Mouse (Mus musculus): Measurements from ENCODE around the gene Lmna. TPM values are rescaled to one million over a fixed set of nuclear protein-coding genes. Genes with fewer than 3 reads are reported as not detected.
A peak's percentile ranks its signal among the peaks of the same experiment; 100 is the strongest.

Lmna gene
- polyA plus RNA-seq, 1 experiment from 2014 or later, result 59.7 TPM

- Histone ChIP-seq H3K27me3 (ENCODE audit: control insufficient read depth, insufficient read depth, low read depth, low read length) (peaks cover 38% of the 10 kb centered on the region), H3K4me1 (ENCODE audit: control insufficient read depth, insufficient read depth, low read length) (peaks cover 5% of the 10 kb centered on the region; the same call in 1 of the 2 replicates), H3K9me3 (replicated peaks; ENCODE audit: control insufficient read depth, low read length, poor library complexity, severe bottlenecking) (no peaks in the 10 kb centered on the region), H3K4me2 (ENCODE audit: low read length) (no peak overlapping the region), H3K4me3 (ENCODE audit: low read depth, low read length) (no peak overlapping the region), H3K9ac (ENCODE audit: low read depth, low read length) (no peak overlapping the region), H3K36me3 (ENCODE audit: control insufficient read depth, insufficient read depth, low read length) (peaks cover 20% of the 10 kb centered on the region), H3K27ac (ENCODE audit: low read length) (no peak overlapping the region)
- WGBS, result 4% methylated on average over 5 of the region's 5 CpGs
- peak; percentile 55; the same call in 1 of the 2 replicates for ATAC-seq
Observed at GRCm38 (mm10) chr3:88483621-88484020, 26.1 kb downstream of the Lmna start.

DNA sequence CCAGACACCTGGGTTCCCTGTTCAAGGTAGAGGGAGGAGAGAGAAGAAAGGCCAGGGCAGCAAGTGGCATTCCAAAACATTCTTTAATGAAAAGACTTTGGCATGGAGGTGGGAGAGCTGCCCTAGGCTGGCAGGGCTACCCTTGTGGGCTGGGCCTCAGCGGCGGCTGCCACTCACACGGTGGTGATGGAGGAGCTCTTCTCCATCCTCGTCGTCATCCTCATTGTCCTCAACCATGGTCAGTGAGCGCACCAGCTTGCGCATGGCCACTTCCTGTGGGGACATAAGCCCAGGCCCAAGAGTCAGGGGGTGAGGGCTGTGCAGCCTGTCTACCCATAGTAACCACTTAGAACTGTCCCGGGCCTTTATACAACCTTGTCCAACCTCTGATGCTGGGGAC, 26.6 kb downstream of the Lmna start:
- no peak overlapping the region for H3K4me3 ChIP-seq (ENCODE audit: low read depth, low read length)
- H3K9ac ChIP-seq (ENCODE audit: low read depth, low read length), result no peak overlapping the region
- peaks cover 20% of the 10 kb centered on the region for H3K36me3 ChIP-seq (ENCODE audit: control insufficient read depth, insufficient read depth, low read length)
- no peak overlapping the region for H3K27ac ChIP-seq (ENCODE audit: low read length)
- ATAC-seq, result no peak
- H3K27me3 ChIP-seq (ENCODE audit: control insufficient read depth, insufficient read depth, low read depth, low read length), result peaks cover 38% of the 10 kb centered on the region
- H3K4me2 ChIP-seq (ENCODE audit: low read length), result no peak overlapping the region
- peaks cover 5% of the 10 kb centered on the region; the same call in 1 of the 2 replicates for H3K4me1 ChIP-seq (ENCODE audit: control insufficient read depth, insufficient read depth, low read length)
- 81% methylated on average over 8 of the region's 8 CpGs for WGBS
- H3K9me3 ChIP-seq (replicated peaks; ENCODE audit: control insufficient read depth, low read length, poor library complexity, severe bottlenecking), result no peaks in the 10 kb centered on the region

GRCm38 (mm10) chr3:88482336-88482735, 27.4 kb downstream of the Lmna start:
- Histone ChIP-seq H3K36me3 (ENCODE audit: control insufficient read depth, insufficient read depth, low read length) (peaks cover 18% of the 10 kb centered on the region), H3K27ac (ENCODE audit: low read length) (no peak overlapping the region), H3K27me3 (ENCODE audit: control insufficient read depth, insufficient read depth, low read depth, low read length) (peaks cover 38% of the 10 kb centered on the region), H3K9ac (ENCODE audit: low read depth, low read length) (0 out of 2 replicates have a peak overlapping the region, but pooled peaks have one; percentile 26), H3K4me3 (ENCODE audit: low read depth, low read length) (no peak overlapping the region), H3K4me2 (ENCODE audit: low read length) (no peak overlapping the region), H3K9me3 (replicated peaks; ENCODE audit: control insufficient read depth, low read length, poor library complexity, severe bottlenecking) (no peaks in the 10 kb centered on the region), H3K4me1 (ENCODE audit: control insufficient read depth, insufficient read depth, low read length) (peaks cover 5% of the 10 kb centered on the region; the same call in 1 of the 2 replicates)
- ATAC-seq, result no peak
- 32% methylated on average over 18 of the region's 18 CpGs for WGBS

DNA sequence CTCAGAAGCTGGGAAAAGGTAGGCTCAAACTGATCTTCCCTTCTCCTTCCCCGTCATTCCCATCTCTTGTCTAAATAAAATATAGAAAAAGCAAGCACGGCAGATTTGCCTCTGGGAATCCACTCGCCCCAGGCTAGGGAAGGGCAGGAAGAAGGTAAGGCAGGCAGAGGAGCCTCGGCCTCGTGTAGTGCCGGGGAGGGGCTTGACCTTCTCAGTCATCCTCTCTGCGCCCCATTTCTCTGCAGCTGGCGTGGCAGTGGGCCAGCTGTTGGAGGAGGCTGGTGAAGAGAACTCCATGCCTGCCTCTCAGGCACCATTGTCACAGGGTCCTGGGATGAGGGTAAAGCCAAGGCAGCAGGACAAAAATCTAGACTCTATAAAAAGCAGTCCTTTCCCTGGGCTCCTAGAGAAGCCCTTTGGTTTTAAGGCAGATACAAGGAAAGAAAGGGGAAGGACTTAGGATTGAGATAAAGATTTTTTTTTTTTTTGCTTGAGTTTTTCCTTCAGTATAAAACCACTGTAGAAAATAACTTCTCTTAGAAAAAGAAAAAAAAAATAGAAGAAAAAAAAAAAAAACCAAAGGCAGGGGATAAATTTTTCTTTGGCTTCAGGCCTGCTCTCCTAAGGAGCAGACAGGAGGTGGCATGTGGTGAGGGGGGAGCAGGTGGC, 28.2 kb downstream of the Lmna start:
- Histone ChIP-seq H3K4me1 (ENCODE audit: control insufficient read depth, insufficient read depth, low read length) (peaks cover 5% of the 10 kb centered on the region; the same call in 1 of the 2 replicates), H3K4me2 (ENCODE audit: low read length) (no peak overlapping the region), H3K27me3 (ENCODE audit: control insufficient read depth, insufficient read depth, low read depth, low read length) (peaks cover 32% of the 10 kb centered on the region), H3K4me3 (ENCODE audit: low read depth, low read length) (no peak overlapping the region), H3K36me3 (ENCODE audit: control insufficient read depth, insufficient read depth, low read length) (peaks cover 11% of the 10 kb centered on the region), H3K9me3 (replicated peaks; ENCODE audit: control insufficient read depth, low read length, poor library complexity, severe bottlenecking) (no peaks in the 10 kb centered on the region), H3K9ac (ENCODE audit: low read depth, low read length) (no peak overlapping the region), H3K27ac (ENCODE audit: low read length) (no peak overlapping the region)
- no peak for ATAC-seq
- 53% methylated on average over 8 of the region's 8 CpGs for WGBS

DNA sequence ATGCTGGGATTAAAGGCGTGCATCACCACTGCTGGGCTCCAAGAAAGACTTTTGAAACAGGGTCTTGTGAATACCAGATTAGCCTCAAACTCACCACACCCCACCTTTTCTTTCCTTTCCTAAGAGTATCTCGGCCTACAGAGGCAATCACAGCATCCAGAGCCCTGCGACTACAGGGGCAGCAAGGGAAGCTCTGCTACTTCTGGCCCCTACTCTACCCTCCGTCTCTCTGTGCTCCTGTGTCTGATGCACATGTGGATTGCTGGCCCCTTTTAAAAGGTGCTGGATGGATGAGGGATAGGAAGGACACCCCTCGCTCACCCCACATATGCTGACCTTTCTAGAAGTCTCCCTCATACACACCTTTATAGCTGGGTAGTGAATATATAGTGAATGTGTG, 29.1 kb downstream of the Lmna start:
- Histone ChIP-seq H3K4me1 (ENCODE audit: control insufficient read depth, insufficient read depth, low read length) (peaks cover 5% of the 10 kb centered on the region; the same call in 1 of the 2 replicates), H3K9me3 (replicated peaks; ENCODE audit: control insufficient read depth, low read length, poor library complexity, severe bottlenecking) (no peaks in the 10 kb centered on the region), H3K4me3 (ENCODE audit: low read depth, low read length) (no peak overlapping the region), H3K4me2 (ENCODE audit: low read length) (no peak overlapping the region), H3K9ac (ENCODE audit: low read depth, low read length) (no peak overlapping the region), H3K36me3 (ENCODE audit: control insufficient read depth, insufficient read depth, low read length) (peaks cover 6% of the 10 kb centered on the region), H3K27me3 (ENCODE audit: control insufficient read depth, insufficient read depth, low read depth, low read length) (peaks cover 24% of the 10 kb centered on the region), H3K27ac (ENCODE audit: low read length) (no peak overlapping the region)
- ATAC-seq, result no peak
- WGBS, result 82% methylated on average over 5 of the region's 5 CpGs

- Histone ChIP-seq H3K9ac (ENCODE audit: low read depth, low read length) (no peak overlapping the region), H3K27me3 (ENCODE audit: control insufficient read depth, insufficient read depth, low read depth, low read length) (peaks cover 16% of the 10 kb centered on the region), H3K4me3 (ENCODE audit: low read depth, low read length) (no peak overlapping the region), H3K4me1 (ENCODE audit: control insufficient read depth, insufficient read depth, low read length) (peaks cover 4% of the 10 kb centered on the region; the same call in 1 of the 2 replicates), H3K4me2 (ENCODE audit: low read length) (no peak overlapping the region), H3K9me3 (replicated peaks; ENCODE audit: control insufficient read depth, low read length, poor library complexity, severe bottlenecking) (no peaks in the 10 kb centered on the region), H3K27ac (ENCODE audit: low read length) (no peak overlapping the region), H3K36me3 (ENCODE audit: control insufficient read depth, insufficient read depth, low read length) (peaks cover 4% of the 10 kb centered on the region; the same call in 1 of the 2 replicates)
- 85% methylated on average over 4 of the region's 4 CpGs for WGBS
- ATAC-seq, result no peak
Observed at GRCm38 (mm10) chr3:88479828-88480227, 29.9 kb downstream of the Lmna start.

- no peak overlapping the region for H3K9ac ChIP-seq (ENCODE audit: low read depth, low read length)
Observed at GRCm38 (mm10) chr3:88479163-88479562, 30.6 kb downstream of the Lmna start.

GRCm38 (mm10) chr3:88477735-88478134, 32.0 kb downstream of the Lmna start:
- H3K4me3 ChIP-seq (ENCODE audit: low read depth, low read length), result no peak overlapping the region
- H3K9ac ChIP-seq (ENCODE audit: low read depth, low read length), result no peak overlapping the region
- H3K27me3 ChIP-seq (ENCODE audit: control insufficient read depth, insufficient read depth, low read depth, low read length), result peaks cover 5% of the 10 kb centered on the region
- H3K4me2 ChIP-seq (ENCODE audit: low read length), result no peak overlapping the region
- H3K27ac ChIP-seq (ENCODE audit: low read length), result no peak overlapping the region
- no peaks in the 10 kb centered on the region for H3K36me3 ChIP-seq (ENCODE audit: control insufficient read depth, insufficient read depth, low read length)
- WGBS, result under 1% methylated on average over 8 of the region's 8 CpGs
- H3K4me1 ChIP-seq (ENCODE audit: control insufficient read depth, insufficient read depth, low read length), result no peaks in the 10 kb centered on the region
- no peaks in the 10 kb centered on the region for H3K9me3 ChIP-seq (replicated peaks; ENCODE audit: control insufficient read depth, low read length, poor library complexity, severe bottlenecking)
- ATAC-seq, result peak; percentile 32; the same call in 1 of the 2 replicates

More at GRCm38 (mm10) chr3:88479163-88479562, 30.6 kb downstream of the Lmna start:
- Histone ChIP-seq H3K4me2 (ENCODE audit: low read length) (no peak overlapping the region), H3K4me1 (ENCODE audit: control insufficient read depth, insufficient read depth, low read length) (no peaks in the 10 kb centered on the region), H3K36me3 (ENCODE audit: control insufficient read depth, insufficient read depth, low read length) (0 out of 2 replicates have a peak, but pooled peaks cover 4% of the 10 kb centered on the region), H3K4me3 (ENCODE audit: low read depth, low read length) (no peak overlapping the region), H3K9me3 (replicated peaks; ENCODE audit: control insufficient read depth, low read length, poor library complexity, severe bottlenecking) (no peaks in the 10 kb centered on the region), H3K27me3 (ENCODE audit: control insufficient read depth, insufficient read depth, low read depth, low read length) (peaks cover 11% of the 10 kb centered on the region), H3K27ac (ENCODE audit: low read length) (no peak overlapping the region)
- WGBS, result 57% methylated on average over 3 of the region's 3 CpGs
- no peak for ATAC-seq

DNA sequence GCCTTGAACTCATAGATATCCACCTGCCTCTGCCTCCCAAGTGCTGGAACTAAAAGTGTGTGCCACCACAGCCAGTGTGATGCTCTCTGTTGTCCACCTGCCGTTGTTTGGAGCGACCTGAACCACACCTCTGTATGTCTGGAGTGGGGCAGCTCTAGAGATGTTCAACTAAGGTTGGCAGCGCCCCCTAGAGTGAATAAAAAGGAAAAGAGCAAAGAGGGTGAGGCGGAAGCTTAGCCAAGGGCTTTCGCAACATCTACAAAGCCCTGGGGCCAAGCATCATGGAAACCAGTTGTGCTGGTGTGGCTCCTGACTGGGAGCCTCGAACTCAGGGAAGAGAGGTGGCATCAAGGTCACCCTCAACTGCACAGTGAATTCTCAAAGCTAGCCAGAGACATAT, 33.4 kb downstream of the Lmna start:
- H3K9ac ChIP-seq (ENCODE audit: low read depth, low read length), result no peak overlapping the region
- H3K36me3 ChIP-seq (ENCODE audit: control insufficient read depth, insufficient read depth, low read length), result no peaks in the 10 kb centered on the region
- no peak for ATAC-seq
- 69% methylated on average over 6 of the region's 6 CpGs for WGBS
- no peaks in the 10 kb centered on the region for H3K4me1 ChIP-seq (ENCODE audit: control insufficient read depth, insufficient read depth, low read length)
- H3K9me3 ChIP-seq (replicated peaks; ENCODE audit: control insufficient read depth, low read length, poor library complexity, severe bottlenecking), result no peaks in the 10 kb centered on the region
- H3K27ac ChIP-seq (ENCODE audit: low read length), result no peak overlapping the region
- H3K4me2 ChIP-seq (ENCODE audit: low read length), result no peak overlapping the region
- no peak overlapping the region for H3K4me3 ChIP-seq (ENCODE audit: low read depth, low read length)
- no peaks in the 10 kb centered on the region for H3K27me3 ChIP-seq (ENCODE audit: control insufficient read depth, insufficient read depth, low read depth, low read length)
